Mouse (Mus musculus): ENCODE results near the gene Cdc14a. TPM values are rescaled to one million over a fixed set of nuclear protein-coding genes. Genes with fewer than 3 reads are reported as not detected.

Gene Cdc14a
- polyA plus RNA-seq, 1 experiment from 2014 or later = 8.3 TPM

- ATAC-seq (ENCODE audit: borderline replicate concordance, extremely low read depth, low FRiP score, low TSS enrichment) = no peak
- WGBS = 83% methylated on average over 10 of the region's 10 CpGs
- H3K9ac ChIP-seq = no peak overlapping the region
- no peaks in the 10 kb centered on the region for H3K36me3 ChIP-seq
- no peaks in the 10 kb centered on the region for H3K9me3 ChIP-seq
- no peak overlapping the region for H3K4me3 ChIP-seq
- H3K27ac ChIP-seq = no peak overlapping the region
- H3K27me3 ChIP-seq = no peaks in the 10 kb centered on the region
- no peaks in the 10 kb centered on the region for H3K4me1 ChIP-seq
- no peak overlapping the region for H3K4me2 ChIP-seq
Observed at GRCm38 (mm10) chr3:116310033-116310432, 113.8 kb downstream of the Cdc14a start.

DNA sequence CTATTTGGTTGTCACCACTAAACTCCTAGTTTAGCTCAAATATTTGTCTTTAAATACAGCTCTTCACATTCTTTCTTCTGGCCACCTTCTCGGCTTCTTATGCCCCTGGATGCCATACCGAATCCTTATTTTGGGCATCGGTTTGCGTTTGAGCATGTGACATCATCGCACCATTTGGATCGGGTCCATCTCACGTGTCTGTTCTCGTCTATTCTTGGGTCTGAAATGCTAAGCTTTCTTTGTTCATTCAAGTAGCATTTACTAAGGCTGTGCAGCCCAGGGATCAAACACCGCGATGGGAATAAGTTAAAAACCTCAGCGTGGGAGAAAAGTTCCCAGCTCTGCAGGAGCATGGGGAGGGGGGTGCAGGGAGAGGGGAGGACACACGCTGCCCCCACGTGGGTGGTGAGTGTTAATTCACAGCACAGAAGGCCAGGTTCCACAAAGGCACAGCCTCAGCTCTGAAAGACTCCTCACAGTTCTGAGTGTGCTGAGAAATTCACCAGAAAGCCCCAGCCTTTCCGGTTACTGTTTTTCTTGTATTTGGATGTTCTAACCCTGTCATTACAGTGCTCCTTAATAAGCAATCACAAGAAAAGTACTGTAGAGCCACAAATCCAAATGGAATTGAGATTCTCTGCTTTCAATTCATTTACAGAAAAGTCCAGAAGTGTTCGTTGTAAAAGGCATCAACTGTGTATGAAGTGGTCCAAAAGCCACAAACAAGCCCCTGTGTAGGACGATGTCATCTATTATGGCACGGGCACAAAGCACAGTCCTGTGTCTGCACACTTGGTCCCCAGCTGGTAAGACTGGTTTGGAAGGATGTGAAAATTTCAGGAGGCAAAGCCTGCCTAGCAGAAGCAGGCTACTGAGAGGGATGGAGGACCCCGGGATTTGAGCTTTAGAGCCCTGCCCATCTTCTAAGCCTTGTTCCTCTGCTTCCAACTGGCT, 118.8 kb downstream of the Cdc14a start:
- Histone ChIP-seq H3K27me3 (no peaks in the 10 kb centered on the region), H3K36me3 (no peaks in the 10 kb centered on the region), H3K4me2 (no peak overlapping the region), H3K27ac (no peak overlapping the region), H3K9me3 (no peaks in the 10 kb centered on the region), H3K9ac (no peak overlapping the region), H3K4me3 (no peak overlapping the region), H3K4me1 (no peaks in the 10 kb centered on the region)
- 76% methylated on average over 18 of the region's 18 CpGs for WGBS
- no peak for ATAC-seq (ENCODE audit: borderline replicate concordance, extremely low read depth, low FRiP score, low TSS enrichment)

DNA sequence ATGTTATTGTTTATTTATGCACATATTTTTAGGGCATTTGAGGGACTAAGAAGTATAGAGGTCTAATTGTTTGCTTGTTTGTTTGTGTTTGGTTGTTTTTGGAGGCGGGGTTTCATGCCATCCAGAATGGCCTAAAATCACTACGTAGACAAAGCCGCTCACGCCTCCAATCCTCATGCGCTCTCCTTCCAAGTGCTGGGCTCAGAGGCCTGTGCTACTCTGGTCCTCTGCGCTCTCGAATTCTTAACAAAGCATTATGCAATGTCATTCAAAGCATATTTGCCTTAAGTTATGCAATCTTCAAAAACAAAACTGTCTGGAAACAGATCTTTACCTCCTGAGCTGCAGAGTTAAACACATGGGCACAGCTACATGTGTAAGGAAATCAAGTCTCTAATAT, 121.3 kb downstream of the Cdc14a start:
- Histone ChIP-seq H3K36me3 (no peaks in the 10 kb centered on the region), H3K27ac (0 out of 2 replicates have a peak overlapping the region, but pooled peaks have one; percentile 29), H3K9me3 (no peaks in the 10 kb centered on the region), H3K4me3 (no peak overlapping the region), H3K9ac (no peak overlapping the region), H3K27me3 (no peaks in the 10 kb centered on the region), H3K4me2 (no peak overlapping the region), H3K4me1 (no peaks in the 10 kb centered on the region)
- WGBS = 92% methylated on average over 7 of the region's 7 CpGs
- ATAC-seq (ENCODE audit: borderline replicate concordance, extremely low read depth, low FRiP score, low TSS enrichment) = no peak

DNA sequence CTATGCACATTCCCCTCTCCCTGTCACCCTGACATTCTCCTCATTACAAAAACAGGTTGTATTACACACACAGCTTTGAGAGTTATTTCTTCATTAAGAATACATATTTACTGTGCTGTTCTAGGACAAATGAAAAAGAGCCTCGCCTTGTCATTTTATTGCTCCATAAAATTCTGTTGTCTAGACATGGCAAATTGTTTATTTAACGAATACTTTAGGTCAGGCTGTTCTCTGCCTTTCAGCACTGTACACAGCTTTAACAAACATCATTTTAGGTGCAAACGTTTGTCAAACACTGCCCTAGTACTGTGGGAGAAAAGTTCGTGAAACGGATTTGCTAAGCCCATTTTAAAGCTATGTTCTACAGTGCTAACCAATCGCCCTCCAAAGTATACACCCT, 122.1 kb downstream of the Cdc14a start:
- no peaks in the 10 kb centered on the region for H3K36me3 ChIP-seq
- H3K4me3 ChIP-seq = no peak overlapping the region
- no peak overlapping the region for H3K27ac ChIP-seq
- no peaks in the 10 kb centered on the region for H3K9me3 ChIP-seq
- no peaks in the 10 kb centered on the region for H3K27me3 ChIP-seq
- no peak overlapping the region for H3K9ac ChIP-seq
- no peak overlapping the region for H3K4me2 ChIP-seq
- 68% methylated on average over 6 of the region's 6 CpGs for WGBS
- no peaks in the 10 kb centered on the region for H3K4me1 ChIP-seq
- no peak for ATAC-seq (ENCODE audit: borderline replicate concordance, extremely low read depth, low FRiP score, low TSS enrichment)

- Histone ChIP-seq H3K27ac (peak overlapping the region; percentile 6; the same call in 1 of the 2 replicates), H3K4me1 (no peaks in the 10 kb centered on the region), H3K4me2 (no peak overlapping the region), H3K27me3 (no peaks in the 10 kb centered on the region), H3K4me3 (no peak overlapping the region), H3K36me3 (peaks cover 12% of the 10 kb centered on the region), H3K9ac (no peak overlapping the region), H3K9me3 (no peaks in the 10 kb centered on the region)
- ATAC-seq (ENCODE audit: borderline replicate concordance, extremely low read depth, low FRiP score, low TSS enrichment) = peak; percentile 65; the same call in 1 of the 2 replicates
- WGBS = 51% methylated on average over 10 of the region's 10 CpGs
Observed at GRCm38 (mm10) chr3:116298727-116299126, 125.1 kb downstream of the Cdc14a start.

GRCm38 (mm10) chr3:116298003-116298402, 125.8 kb downstream of the Cdc14a start:
- Histone ChIP-seq H3K27ac (peak overlapping the region; percentile 42; the same call in 1 of the 2 replicates), H3K9ac (no peak overlapping the region), H3K4me2 (no peak overlapping the region), H3K4me3 (no peak overlapping the region), H3K36me3 (peaks cover 20% of the 10 kb centered on the region), H3K4me1 (no peaks in the 10 kb centered on the region), H3K9me3 (no peaks in the 10 kb centered on the region), H3K27me3 (no peaks in the 10 kb centered on the region)
- WGBS = 80% methylated on average over 8 of the region's 8 CpGs
- ATAC-seq (ENCODE audit: borderline replicate concordance, extremely low read depth, low FRiP score, low TSS enrichment) = no peak

DNA sequence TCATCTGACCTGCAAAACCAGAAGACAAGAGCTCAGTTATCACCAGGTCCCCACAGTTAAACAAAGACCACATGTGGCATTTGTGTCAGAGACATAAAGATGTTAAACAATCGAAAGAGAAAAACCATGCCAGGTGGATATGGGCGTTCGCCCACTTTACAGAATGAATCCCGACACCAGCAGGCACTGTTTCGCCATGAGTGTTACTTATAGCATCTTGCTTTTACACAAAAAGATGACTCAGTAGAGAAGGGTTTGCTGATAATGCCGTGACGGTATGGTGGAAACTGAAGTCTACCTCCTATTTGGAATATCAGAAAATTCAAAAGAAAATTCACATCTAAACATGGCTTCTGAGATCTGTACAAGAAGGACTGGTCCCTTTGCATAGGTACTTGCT, 126.7 kb downstream of the Cdc14a start:
- no peak for ATAC-seq (ENCODE audit: borderline replicate concordance, extremely low read depth, low FRiP score, low TSS enrichment)
- no peak overlapping the region for H3K27ac ChIP-seq
- H3K4me1 ChIP-seq = no peaks in the 10 kb centered on the region
- H3K36me3 ChIP-seq = peaks cover 20% of the 10 kb centered on the region
- no peaks in the 10 kb centered on the region for H3K27me3 ChIP-seq
- H3K9me3 ChIP-seq = no peaks in the 10 kb centered on the region
- 92% methylated on average over 7 of the region's 7 CpGs for WGBS
- H3K4me2 ChIP-seq = no peak overlapping the region
- H3K9ac ChIP-seq = no peak overlapping the region
- H3K4me3 ChIP-seq = no peak overlapping the region

GRCm38 (mm10) chr3:116290041-116290815, 133.6 kb downstream of the Cdc14a start:
- H3K4me2 ChIP-seq = no peak overlapping the region
- no peaks in the 10 kb centered on the region for H3K9me3 ChIP-seq
- 75% methylated on average over 9 of the region's 9 CpGs for WGBS
- no peaks in the 10 kb centered on the region for H3K27me3 ChIP-seq
- no peak overlapping the region for H3K27ac ChIP-seq
- H3K36me3 ChIP-seq = peaks cover 16% of the 10 kb centered on the region
- no peaks in the 10 kb centered on the region for H3K4me1 ChIP-seq
- no peak overlapping the region for H3K4me3 ChIP-seq
- ATAC-seq (ENCODE audit: borderline replicate concordance, extremely low read depth, low FRiP score, low TSS enrichment) = no peak
- H3K9ac ChIP-seq = no peak overlapping the region

- no peaks in the 10 kb centered on the region for H3K9me3 ChIP-seq
- no peaks in the 10 kb centered on the region for H3K27me3 ChIP-seq
Observed at GRCm38 (mm10) chr3:116288833-116289232, 135.0 kb downstream of the Cdc14a start.

GRCm38 (mm10) chr3:116284735-116285134, 139.1 kb downstream of the Cdc14a start:
- Histone ChIP-seq H3K4me1 (no peaks in the 10 kb centered on the region), H3K27me3 (no peaks in the 10 kb centered on the region), H3K4me2 (no peak overlapping the region), H3K4me3 (no peak overlapping the region), H3K27ac (no peak overlapping the region), H3K9ac (no peak overlapping the region), H3K9me3 (no peaks in the 10 kb centered on the region), H3K36me3 (no peaks in the 10 kb centered on the region)
- ATAC-seq (ENCODE audit: borderline replicate concordance, extremely low read depth, low FRiP score, low TSS enrichment) = no peak
- 96% methylated on average over 4 of the region's 4 CpGs for WGBS

More at GRCm38 (mm10) chr3:116288833-116289232, 135.0 kb downstream of the Cdc14a start:
- Histone ChIP-seq H3K4me3 (no peak overlapping the region), H3K4me1 (no peaks in the 10 kb centered on the region), H3K4me2 (no peak overlapping the region), H3K9ac (no peak overlapping the region), H3K36me3 (peaks cover 9% of the 10 kb centered on the region), H3K27ac (no peak overlapping the region)
- no peak for ATAC-seq (ENCODE audit: borderline replicate concordance, extremely low read depth, low FRiP score, low TSS enrichment)
- WGBS = 73% methylated on average over 6 of the region's 6 CpGs

GRCm38 (mm10) chr3:116283996-116284395, 139.8 kb downstream of the Cdc14a start:
- WGBS = 54% methylated on average over 2 of the region's 2 CpGs
- H3K36me3 ChIP-seq = no peaks in the 10 kb centered on the region
- H3K4me2 ChIP-seq = no peak overlapping the region
- no peaks in the 10 kb centered on the region for H3K4me1 ChIP-seq
- no peak overlapping the region for H3K4me3 ChIP-seq
- H3K27ac ChIP-seq = no peak overlapping the region
- H3K9me3 ChIP-seq = no peaks in the 10 kb centered on the region
- H3K27me3 ChIP-seq = no peaks in the 10 kb centered on the region
- no peak overlapping the region for H3K9ac ChIP-seq
- ATAC-seq (ENCODE audit: borderline replicate concordance, extremely low read depth, low FRiP score, low TSS enrichment) = no peak

DNA sequence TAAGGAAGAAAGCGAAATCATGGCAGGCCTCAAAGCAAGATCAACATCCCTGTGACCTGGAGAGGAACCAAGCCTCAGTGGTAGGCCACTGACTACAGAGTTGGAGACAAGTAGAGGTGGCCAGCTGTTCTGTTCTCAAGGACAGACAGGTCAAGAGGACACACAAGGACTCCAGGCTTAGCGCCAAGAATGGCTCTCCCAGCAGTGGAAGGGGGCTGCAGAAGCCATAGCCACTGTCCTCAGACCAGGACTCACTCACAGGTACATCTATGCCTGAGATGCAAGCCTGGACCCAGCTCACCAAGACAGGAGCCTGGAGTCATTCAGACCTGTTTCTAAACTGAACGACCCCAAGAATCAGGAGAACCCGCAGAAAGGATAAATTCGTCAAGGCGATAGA, 142.2 kb downstream of the Cdc14a start:
- no peaks in the 10 kb centered on the region for H3K9me3 ChIP-seq
- no peak overlapping the region for H3K4me2 ChIP-seq
- WGBS = 82% methylated on average over 6 of the region's 6 CpGs
- no peaks in the 10 kb centered on the region for H3K4me1 ChIP-seq
- ATAC-seq (ENCODE audit: borderline replicate concordance, extremely low read depth, low FRiP score, low TSS enrichment) = no peak
- H3K9ac ChIP-seq = no peak overlapping the region
- H3K27me3 ChIP-seq = no peaks in the 10 kb centered on the region
- H3K4me3 ChIP-seq = no peak overlapping the region
- H3K36me3 ChIP-seq = no peaks in the 10 kb centered on the region
- no peak overlapping the region for H3K27ac ChIP-seq

All from lung, embryonic 15.5 days (tissue).